Mouse (Mus musculus) midbrain, embryonic 13.5 days (tissue): Measurements from ENCODE around the gene Dnajc25. TPM values are rescaled to one million over a fixed set of nuclear protein-coding genes. Genes with fewer than 3 reads are reported as not detected.

Experiments
- ATAC-seq: fragments of 200-750 bp; cut with Nextera tagmentation; 2 replicates; pipeline ENCODE4 v1.8.0; 2017; ENCODE audit warnings: mild to moderate bottlenecking, moderate TSS enrichment, moderate library complexity
- H3K27ac ChIP-seq: fragments of 300-500 bp; sonication (generic); 2 replicates; pipeline ENCODE4 v1.5.1; 2015; ENCODE audit warnings: inconsistent platforms, mild to moderate bottlenecking, moderate library complexity
- H3K27me3 ChIP-seq: fragments of 300-500 bp; sonication (generic); 2 replicates; pipeline ENCODE4 v1.6.1; 2015; ENCODE audit warnings: mild to moderate bottlenecking, inconsistent platforms
- H3K36me3 ChIP-seq: fragments of 300-500 bp; sonication (generic); 2 replicates; pipeline ENCODE4 v1.6.1; 2015; ENCODE audit warnings: mild to moderate bottlenecking, inconsistent platforms
- H3K4me1 ChIP-seq: fragments of 300-500 bp; sonication (generic); replicated peaks from 2 replicates; pipeline ENCODE4 v1.6.1; 2015; ENCODE audit warnings: inconsistent platforms
- H3K4me2 ChIP-seq: fragments of 300-500 bp; sonication (generic); replicated peaks from 2 replicates; pipeline ENCODE4 v1.6.1; 2015; ENCODE audit warnings: moderate library complexity, mild to moderate bottlenecking, inconsistent platforms
- H3K4me3 ChIP-seq: fragments of 300-500 bp; sonication (generic); replicated peaks from 2 replicates; pipeline ENCODE4 v1.5.1; 2015; ENCODE audit warnings: mild to moderate bottlenecking, inconsistent platforms
- H3K9ac ChIP-seq: fragments of 300-500 bp; sonication (generic); replicated peaks from 2 replicates; pipeline ENCODE4 v1.6.1; 2015; ENCODE audit warnings: mild to moderate bottlenecking, inconsistent platforms
- H3K9me3 ChIP-seq: fragments of 300-500 bp; sonication (generic); 2 replicates; pipeline ENCODE4 v1.6.1; 2016; ENCODE audit warnings: mild to moderate bottlenecking, inconsistent platforms
- WGBS: fragments of 180-500 bp; shearing (Covaris S2); methylation state at CpG from one replicate; pipeline ENCODE4 v1.1.7; 2015; 5-methylcytosine and 5-hydroxymethylcytosine counted together
- polyA plus RNA-seq: library from polyadenylated mRNA; unstranded; fragments of >200 nt; fragmentation: Nextera tagmentation; extraction: Ambion mirVana; gene quantifications from 2 replicates; pipeline ENCODE4 v1.2.1, GENCODE M21; 2015

Gene Dnajc25
- polyA plus RNA-seq, result 6.0 and 7.5 TPM in 2 replicates

GRCm38 (mm10) chr4:58994762-58995161 lies at the start of gene Dnajc25:
Gene Dnajc25 (plus strand): TSS chr4:58995062.
- Histone ChIP-seq H3K9me3 (no peaks in the 10 kb centered on the region), H3K4me3 (no peak within 1 kb of the TSS), H3K27me3 (no peaks in the 10 kb centered on the region), H3K9ac (no peak within 1 kb of the TSS), H3K27ac (no peak within 1 kb of the TSS), H3K36me3 (no peaks in the 10 kb centered on the region), H3K4me2 (no peak within 1 kb of the TSS), H3K4me1 (no peaks in the 10 kb centered on the region)
- no peak for ATAC-seq
- 91% methylated on average over 4 of the region's 4 CpGs for WGBS

- Histone ChIP-seq H3K4me1 (peaks cover 9% of the 10 kb centered on the region), H3K9ac (no peak overlapping the region), H3K36me3 (no peaks in the 10 kb centered on the region), H3K4me3 (no peak overlapping the region), H3K4me2 (no peak overlapping the region), H3K9me3 (no peaks in the 10 kb centered on the region), H3K27ac (no peak overlapping the region), H3K27me3 (no peaks in the 10 kb centered on the region)
- no peak for ATAC-seq
- 85% methylated on average over 4 of the region's 4 CpGs for WGBS
Observed at GRCm38 (mm10) chr4:58948391-58948790, 46.5 kb upstream of the Dnajc25 start.

GRCm38 (mm10) chr4:58952630-58953029 lies 42.2 kb upstream of the Dnajc25 start:
- no peak for ATAC-seq
- Histone ChIP-seq H3K36me3 (peaks cover 10% of the 10 kb centered on the region), H3K9ac (no peak overlapping the region), H3K4me1 (no peaks in the 10 kb centered on the region), H3K4me2 (no peak overlapping the region), H3K27ac (no peak overlapping the region), H3K9me3 (no peaks in the 10 kb centered on the region), H3K4me3 (no peak overlapping the region), H3K27me3 (no peaks in the 10 kb centered on the region)
- WGBS, result 92% methylated on average over 11 of the region's 11 CpGs

DNA sequence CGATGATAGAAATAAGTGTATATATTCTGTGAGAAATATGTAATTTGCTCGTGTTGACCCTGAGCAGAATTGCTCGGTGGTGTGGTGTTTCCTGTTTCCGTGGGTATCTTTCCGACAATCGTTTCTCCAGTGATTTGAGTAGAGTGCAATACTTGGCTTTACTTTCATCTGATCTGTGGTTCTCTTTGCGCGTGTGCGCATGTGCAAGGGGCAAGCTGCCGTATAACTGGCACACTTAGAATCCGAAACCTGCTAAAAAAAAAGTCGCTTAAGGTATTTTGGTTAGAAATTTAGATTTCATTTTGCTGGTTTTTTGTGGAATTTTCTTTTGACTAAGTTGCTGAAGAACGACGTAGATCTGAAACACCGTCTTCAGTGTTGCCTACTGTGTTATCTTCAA lies 33.1 kb upstream of the Dnajc25 start:
- Histone ChIP-seq H3K9ac (no peak overlapping the region), H3K4me1 (no peaks in the 10 kb centered on the region), H3K27me3 (no peaks in the 10 kb centered on the region), H3K36me3 (peaks cover 7% of the 10 kb centered on the region), H3K27ac (no peak overlapping the region), H3K9me3 (no peaks in the 10 kb centered on the region), H3K4me3 (no peak overlapping the region), H3K4me2 (no peak overlapping the region)
- 97% methylated on average over 15 of the region's 15 CpGs for WGBS
- ATAC-seq, result no peak

GRCm38 (mm10) chr4:58963271-58963670 lies 31.6 kb upstream of the Dnajc25 start:
- Histone ChIP-seq H3K9ac (no peak overlapping the region), H3K4me3 (no peak overlapping the region), H3K27ac (no peak overlapping the region), H3K36me3 (no peaks in the 10 kb centered on the region), H3K27me3 (no peaks in the 10 kb centered on the region), H3K4me2 (no peak overlapping the region), H3K4me1 (no peaks in the 10 kb centered on the region), H3K9me3 (no peaks in the 10 kb centered on the region)
- WGBS, result 90% methylated on average over 4 of the region's 4 CpGs
- ATAC-seq, result no peak

GRCm38 (mm10) chr4:58965136-58965535 lies 29.7 kb upstream of the Dnajc25 start:
- WGBS, result 93% methylated on average over 1 of the region's 1 CpGs
- Histone ChIP-seq H3K27ac (no peak overlapping the region), H3K4me2 (no peak overlapping the region), H3K27me3 (no peaks in the 10 kb centered on the region), H3K4me3 (no peak overlapping the region), H3K36me3 (no peaks in the 10 kb centered on the region), H3K9me3 (no peaks in the 10 kb centered on the region), H3K9ac (no peak overlapping the region), H3K4me1 (no peaks in the 10 kb centered on the region)
- ATAC-seq, result no peak

DNA sequence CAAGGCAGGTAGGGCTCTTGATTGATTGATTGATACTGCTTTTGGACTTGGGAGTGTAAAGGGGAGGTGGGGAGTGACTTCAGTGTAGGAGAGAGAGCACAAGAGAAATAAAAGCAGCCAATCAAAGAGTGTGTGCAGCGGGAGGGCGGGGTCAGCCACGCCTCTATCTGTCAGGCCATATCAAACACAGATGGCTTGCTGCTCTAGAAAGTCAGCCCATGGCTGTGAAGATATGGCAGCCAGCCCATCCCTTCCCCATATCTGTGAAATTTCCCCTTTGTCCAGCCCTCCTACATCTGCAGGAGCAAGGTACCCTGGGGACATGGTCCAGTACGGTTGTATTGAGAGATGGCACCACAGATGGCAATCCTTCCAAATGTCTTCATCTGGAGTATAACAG lies 24.2 kb upstream of the Dnajc25 start:
- Histone ChIP-seq H3K27me3 (no peaks in the 10 kb centered on the region), H3K27ac (no peak overlapping the region), H3K4me1 (no peaks in the 10 kb centered on the region), H3K4me2 (no peak overlapping the region), H3K4me3 (no peak overlapping the region), H3K9ac (no peak overlapping the region), H3K36me3 (no peaks in the 10 kb centered on the region), H3K9me3 (no peaks in the 10 kb centered on the region)
- 87% methylated on average over 4 of the region's 4 CpGs for WGBS
- ATAC-seq, result no peak

GRCm38 (mm10) chr4:58975711-58976110 lies 19.2 kb upstream of the Dnajc25 start:
- Histone ChIP-seq H3K4me3 (no peak overlapping the region), H3K36me3 (no peaks in the 10 kb centered on the region), H3K4me2 (no peak overlapping the region), H3K27ac (no peak overlapping the region), H3K4me1 (no peaks in the 10 kb centered on the region), H3K9me3 (no peaks in the 10 kb centered on the region), H3K27me3 (no peaks in the 10 kb centered on the region), H3K9ac (no peak overlapping the region)
- no peak for ATAC-seq
- 84% methylated on average over 5 of the region's 5 CpGs for WGBS

DNA sequence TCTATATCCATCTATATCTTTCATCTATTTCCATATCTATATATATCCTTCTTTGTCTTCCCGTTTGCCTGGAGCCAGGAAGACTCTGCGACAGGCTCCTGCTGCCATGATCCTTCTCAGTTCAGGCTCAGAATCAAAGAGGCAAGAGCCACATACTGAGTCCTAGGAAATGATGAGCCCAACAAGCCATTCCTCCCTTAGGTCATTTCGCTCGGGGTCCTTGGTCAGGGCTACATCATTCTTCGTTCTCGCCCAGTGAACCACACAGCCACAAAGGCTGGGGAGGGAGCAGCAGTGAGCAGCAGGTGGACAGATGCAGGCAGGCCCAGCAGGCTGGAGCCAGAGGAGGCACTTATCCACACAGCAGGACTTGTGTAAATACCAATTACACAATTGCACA lies 13.4 kb upstream of the Dnajc25 start:
- Histone ChIP-seq H3K4me3 (no peak overlapping the region), H3K9me3 (no peaks in the 10 kb centered on the region), H3K36me3 (no peaks in the 10 kb centered on the region), H3K27ac (no peak overlapping the region), H3K4me1 (0 out of 2 replicates have a peak, but pooled peaks cover 5% of the 10 kb centered on the region), H3K9ac (no peak overlapping the region), H3K4me2 (no peak overlapping the region), H3K27me3 (no peaks in the 10 kb centered on the region)
- 84% methylated on average over 6 of the region's 6 CpGs for WGBS
- ATAC-seq, result no peak

DNA sequence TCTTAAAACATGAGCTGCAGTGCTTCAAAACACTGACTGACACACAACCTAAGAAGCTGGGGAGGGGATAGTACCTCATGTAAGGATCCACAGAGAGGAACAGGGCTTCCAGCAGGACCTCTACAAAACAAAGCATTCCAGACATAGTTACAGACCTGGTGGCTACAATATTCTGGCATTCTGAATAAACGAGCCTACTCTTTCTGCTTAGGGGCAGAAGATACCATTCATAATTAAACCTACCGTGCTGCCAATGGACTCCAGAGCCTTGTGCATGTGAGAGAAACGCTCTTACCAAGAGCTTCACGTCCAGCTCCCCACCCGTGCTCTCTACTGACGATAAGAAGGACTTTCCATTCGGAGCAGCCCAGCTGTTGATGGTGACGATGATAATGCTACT lies 12.1 kb upstream of the Dnajc25 start:
- Histone ChIP-seq H3K9me3 (no peaks in the 10 kb centered on the region), H3K4me3 (no peak overlapping the region), H3K27me3 (no peaks in the 10 kb centered on the region), H3K9ac (no peak overlapping the region), H3K36me3 (no peaks in the 10 kb centered on the region), H3K27ac (no peak overlapping the region), H3K4me1 (0 out of 2 replicates have a peak, but pooled peaks cover 10% of the 10 kb centered on the region), H3K4me2 (no peak overlapping the region)
- 90% methylated on average over 8 of the region's 8 CpGs for WGBS
- no peak for ATAC-seq

DNA sequence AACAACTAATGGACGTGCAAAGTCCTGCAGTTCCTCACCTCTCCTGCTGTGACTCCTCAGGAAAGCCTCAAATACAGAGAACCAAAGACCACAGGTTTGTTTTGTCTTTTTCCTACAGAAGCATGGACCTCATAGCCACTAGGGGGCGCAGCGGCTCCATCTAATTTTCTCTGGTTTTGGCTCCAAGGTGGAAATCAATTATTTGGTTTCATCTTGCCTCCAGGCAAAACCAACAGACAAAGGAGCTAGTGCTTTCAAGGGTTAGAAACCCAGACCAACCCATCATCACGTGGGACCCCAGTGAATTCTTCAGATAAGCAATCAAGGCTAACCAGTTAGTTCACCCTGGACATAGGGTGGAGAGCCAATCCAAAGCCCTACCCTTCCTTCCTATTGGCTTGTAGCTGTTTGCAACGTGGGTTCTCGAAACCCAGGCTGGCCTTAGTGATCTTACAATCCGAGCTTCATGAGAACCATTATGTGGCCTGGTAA lies 9.7 kb upstream of the Dnajc25 start:
- ATAC-seq, result peak; percentile 52
- Histone ChIP-seq H3K9ac (no peak overlapping the region), H3K36me3 (no peaks in the 10 kb centered on the region), H3K27ac (no peak overlapping the region), H3K27me3 (0 out of 2 replicates have a peak, but pooled peaks cover 8% of the 10 kb centered on the region), H3K4me1 (0 out of 2 replicates have a peak, but pooled peaks cover 10% of the 10 kb centered on the region), H3K4me2 (no peak overlapping the region), H3K9me3 (no peaks in the 10 kb centered on the region), H3K4me3 (no peak overlapping the region)
- WGBS, result 26% methylated on average over 7 of the region's 7 CpGs

- peak within 1 kb of the TSS; percentile 87 for H3K4me2 ChIP-seq
- WGBS, result 1% methylated on average over 28 of the region's 28 CpGs
- peak; percentile 78 for ATAC-seq
Observed at GRCm38 (mm10) chr4:58986540-58987190, 8.2 kb upstream of the Dnajc25 start, which contains the start of gene Ptgr1. Gene Ptgr1 (minus strand): TSS chr4:58987119.

More at GRCm38 (mm10) chr4:58986540-58987190, 8.2 kb upstream of the Dnajc25 start, which contains the start of gene Ptgr1:
- Histone ChIP-seq H3K36me3 (no peaks in the 10 kb centered on the region), H3K27ac (no peak within 1 kb of the TSS), H3K27me3 (0 out of 2 replicates have a peak, but pooled peaks cover 8% of the 10 kb centered on the region), H3K4me1 (0 out of 2 replicates have a peak, but pooled peaks cover 10% of the 10 kb centered on the region), H3K9ac (peak within 1 kb of the TSS; percentile 66), H3K4me3 (peak within 1 kb of the TSS; percentile 54), H3K9me3 (no peaks in the 10 kb centered on the region)
